Mouse (Mus musculus) cortical plate, adult 2 months (tissue): ENCODE results near the gene Abcb5.

ENCODE experiments used
- CTCF ChIP-seq: fragments of 200-500 bp; IDR thresholded peaks from 2 replicates; pipeline ENCODE4 v1.5.1; 2011; ENCODE audit warnings: mild to moderate bottlenecking, control low read depth, low read length; ENCODE audit not compliant: insufficient read depth; ENCODE audit errors: extremely low read depth
- POLR2A ChIP-seq: fragments of 200-500 bp; IDR thresholded peaks from 2 replicates; pipeline ENCODE4 v1.6.1; 2011; ENCODE audit warnings: mild to moderate bottlenecking, low read length, control low read depth; ENCODE audit not compliant: insufficient read depth; ENCODE audit errors: extremely low read depth

DNA sequence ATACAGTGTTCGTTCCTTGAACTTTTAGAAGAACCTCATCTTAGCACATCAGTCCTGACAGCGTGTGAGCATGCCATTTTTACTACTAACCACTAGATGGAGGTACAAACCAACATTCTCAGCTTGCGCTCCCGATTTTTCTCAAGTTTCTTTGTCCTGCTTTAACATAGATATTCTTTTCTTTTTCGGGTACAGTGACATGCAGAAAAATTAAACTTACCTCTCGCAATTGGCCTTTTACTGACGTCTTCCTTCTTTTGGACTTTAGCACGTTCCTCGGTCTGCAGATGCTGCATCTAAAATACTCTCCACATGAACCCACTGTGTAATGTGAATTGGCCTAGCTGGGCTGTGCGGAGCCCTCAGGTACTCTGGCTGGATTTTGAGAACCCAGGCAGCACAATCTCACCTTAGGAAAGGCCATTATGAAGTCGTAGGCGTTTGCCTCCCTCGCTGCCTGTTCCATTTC is 39.4 kb downstream of the Abcb5 start:
- TF ChIP-seq POLR2A: no peak
- peak; percentile 42; the same call in 1 of the 2 replicates for TF ChIP-seq CTCF
